Mouse (Mus musculus): ENCODE measurements at regions not wholly inside any gene's neighbourhood (a gene's known extent, or its start where the extent isn't known, plus 50 kb on each side); places are given as distances from the start of the nearest gene placed in this dataset.

DNA sequence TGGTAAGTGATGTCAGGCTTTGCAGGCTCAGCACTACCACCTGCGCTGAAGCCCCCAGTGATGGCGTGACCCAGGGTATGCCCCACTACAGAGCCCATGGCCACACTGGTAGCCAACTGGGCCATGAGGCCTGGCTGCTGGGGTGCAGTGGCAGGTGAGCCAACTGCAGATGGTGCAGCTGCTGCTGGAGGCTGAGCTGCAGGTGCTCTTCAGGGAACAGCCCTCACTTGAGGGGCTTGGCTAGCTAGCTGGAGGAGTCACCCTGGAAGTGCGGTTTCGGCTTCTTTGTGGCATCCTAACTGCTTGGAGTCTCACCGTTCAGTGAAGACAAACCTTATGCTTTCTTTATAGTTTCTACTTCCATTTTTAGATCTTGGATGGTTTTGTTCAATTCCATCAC lies 1714.9 kb upstream of the Impad1 start:
- Histone ChIP-seq H3K27ac (no peak overlapping the region), H3K27me3 (ENCODE audit: control insufficient read depth, insufficient read depth, low read length) (no peaks in the 10 kb centered on the region), H3K9me3 (ENCODE audit: control insufficient read depth, low read length) (no peaks in the 10 kb centered on the region), H3K4me2 (ENCODE audit: low read depth) (no peak overlapping the region), H3K36me3 (replicated peaks; ENCODE audit: control insufficient read depth, insufficient read depth, low read depth) (no peaks in the 10 kb centered on the region), H3K4me1 (replicated peaks; ENCODE audit: control insufficient read depth in 2 of 2, insufficient read depth in 2 of 2, low read length in 1 of 2) (no peaks in the 10 kb centered on the region), H3K4me3 (ENCODE audit: insufficient read depth in 1 of 2, low read depth in 2 of 2, low read length in 2 of 2) (no peak overlapping the region), H3K9ac (replicated peaks) (no peak overlapping the region)
- ATAC-seq (ENCODE audit: insufficient read depth) (no peak), DNase-seq (ENCODE audit: low read depth in 3 of 3, low spot score in 3 of 3) (no peak)
- TF ChIP-seq EP300 (IDR thresholded peaks at IDR 0.05; ENCODE audit: low read depth) = no peak
- WGBS (ENCODE audit: insufficient replicate concordance) = 78% methylated on average over 5 of the region's 5 CpGs

Data from liver, embryonic 14.5 days (tissue).